Mouse (Mus musculus): ENCODE measurements around the gene Samd8.

DNA sequence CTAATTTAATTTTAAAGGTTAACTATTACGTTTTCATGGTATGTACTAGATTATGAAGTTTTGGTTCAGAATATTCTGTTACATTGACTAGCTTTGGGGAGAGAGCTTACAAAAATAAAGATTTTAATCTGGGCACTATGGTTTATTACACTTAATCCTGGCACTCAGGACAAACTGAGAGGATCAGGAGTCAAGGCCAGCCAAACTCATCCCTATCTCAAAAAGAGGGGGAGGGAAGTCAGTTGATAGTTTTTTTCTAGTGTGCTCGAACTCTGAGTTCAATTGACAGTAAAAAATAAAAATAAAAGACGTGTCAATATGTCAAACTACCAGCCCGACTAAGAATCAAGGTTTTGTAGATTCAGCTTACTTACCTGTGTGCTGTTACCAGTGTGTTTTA, 3.0 kb downstream of the Samd8 start:
- TF ChIP-seq CTCF (IDR thresholded peaks at IDR 0.05; ENCODE audit: control insufficient read depth, insufficient read depth, low read length) (no peak), POLR2A (IDR thresholded peaks at IDR 0.05; ENCODE audit: borderline replicate concordance, control insufficient read depth, low read depth, low read length) (no peak)

Data from bone marrow, adult 2 months (tissue).